Mouse (Mus musculus): Measurements from ENCODE around the gene Akp3.

DNA sequence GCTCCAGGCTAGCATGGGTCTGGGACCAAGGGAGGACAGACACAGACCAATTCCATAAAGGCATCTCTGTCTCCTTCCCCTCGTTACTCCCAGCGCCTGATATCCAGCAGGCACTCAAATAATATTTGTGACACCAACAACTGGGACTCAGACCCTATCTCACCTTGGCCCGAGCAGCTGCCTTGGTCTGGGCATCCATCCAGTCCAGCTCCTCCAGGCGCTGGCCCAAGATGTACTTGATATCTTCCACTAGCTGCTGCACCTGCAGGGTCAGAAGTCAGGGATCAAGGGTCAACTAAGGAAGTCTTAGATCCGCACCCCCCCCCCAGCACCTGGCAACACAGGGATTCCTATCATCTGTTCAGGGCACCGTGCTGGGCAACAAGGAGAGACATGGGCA is 26.5 kb downstream of the Akp3 start:
- TF ChIP-seq CTCF (IDR thresholded peaks at IDR 0.05; ENCODE audit: low read depth, low read length): no peak
- no peak for TF ChIP-seq GATA1 (IDR thresholded peaks at IDR 0.05; ENCODE audit: borderline replicate concordance, low read length)

All from G1E (cell line).